Mouse (Mus musculus) olfactory bulb, adult 2 months (tissue): ENCODE data around the gene Ctsh.

Experiments used
- CTCF ChIP-seq: fragments of 200-500 bp; IDR thresholded peaks from 2 replicates; pipeline ENCODE4 v1.5.1; 2012; ENCODE audit warnings: low read depth, mild to moderate bottlenecking, low read length, moderate library complexity; ENCODE audit not compliant: insufficient read depth
- POLR2A ChIP-seq: fragments of 200-500 bp; IDR thresholded peaks from 2 replicates; pipeline ENCODE4 v1.6.1; 2012; ENCODE audit warnings: mild to moderate bottlenecking, low read depth, low read length, moderate library complexity; ENCODE audit not compliant: insufficient read depth

- no peak for TF ChIP-seq POLR2A
- no peak for TF ChIP-seq CTCF
Observed at GRCm38 (mm10) chr9:90124156-90124872, 70.4 kb downstream of the Ctsh start.
